Mouse (Mus musculus) myocyte (in vitro differentiated cells): ENCODE measurements around the gene Stambpl1. TPM values are rescaled to one million over a fixed set of nuclear protein-coding genes. Genes with fewer than 3 reads are reported as not detected.

ENCODE experiments used
- H3K27me3 ChIP-seq: one replicate; pipeline ENCODE4 v1.6.1; 2011; ENCODE audit not compliant: control insufficient read depth, insufficient read depth, insufficient read length
- H3K36me3 ChIP-seq: one replicate; pipeline ENCODE4 v1.6.1; 2011; ENCODE audit not compliant: control insufficient read depth, insufficient read depth
- H3K4me2 ChIP-seq: one replicate; pipeline ENCODE4 v1.6.1; 2011; ENCODE audit warnings: low read depth, control low read depth
- H3K4me3 ChIP-seq: one replicate; pipeline ENCODE4 v1.5.1; 2011; ENCODE audit warnings: mild to moderate bottlenecking, control low read depth, moderate library complexity
- H3K79me2 ChIP-seq: one replicate; pipeline ENCODE4 v1.6.1; 2011; ENCODE audit not compliant: control insufficient read depth, insufficient read depth
- H3ac ChIP-seq: one replicate; pipeline ENCODE4 v1.6.1; 2011; ENCODE audit not compliant: control insufficient read depth, insufficient read length
- CEBPB ChIP-seq: IDR thresholded peaks from 2 replicates; pipeline ENCODE4 v1.6.1; 2011; ENCODE audit warnings: mild to moderate bottlenecking, moderate library complexity; ENCODE audit not compliant: poor library complexity, insufficient read depth, severe bottlenecking
- E2F4 ChIP-seq: IDR thresholded peaks from one replicate; pipeline ENCODE4 v1.6.1; 2011; ENCODE audit warnings: mild to moderate bottlenecking, control low read depth, moderate library complexity; ENCODE audit not compliant: insufficient read depth
- MAX ChIP-seq: IDR thresholded peaks from one replicate; pipeline ENCODE4 v1.6.1; 2011; ENCODE audit warnings: low read depth, mild to moderate bottlenecking, control low read depth
- MYOD1 ChIP-seq, 3 experiments: IDR thresholded peaks; one replicate each; pipeline ENCODE4 v1.6.1; 2011; ENCODE audit warnings: control low read depth in 2 of 3, low read depth in 2 of 3, mild to moderate bottlenecking in 2 of 3, moderate library complexity in 1 of 3; ENCODE audit not compliant: insufficient read length in 2 of 3, control insufficient read depth in 1 of 3
- MYOG ChIP-seq, 3 experiments: IDR thresholded peaks; one replicate each; pipeline ENCODE4 v1.6.1; 2011; ENCODE audit warnings: control low read depth in 2 of 3, low read depth in 2 of 3, mild to moderate bottlenecking in 2 of 3; ENCODE audit not compliant: insufficient read length in 2 of 3, control insufficient read depth in 1 of 3, insufficient read depth in 1 of 3
- POLR2A ChIP-seq: IDR thresholded peaks from one replicate; pipeline ENCODE4 v1.6.1; 2011; ENCODE audit warnings: low read depth, mild to moderate bottlenecking, control low read depth, moderate library complexity; ENCODE audit not compliant: insufficient read length
- POLR2AphosphoS2 ChIP-seq: IDR thresholded peaks from one replicate; pipeline ENCODE4 v1.6.1; 2011; ENCODE audit warnings: low read depth, control low read depth; ENCODE audit not compliant: insufficient read length
- REST ChIP-seq: IDR thresholded peaks from one replicate; pipeline ENCODE4 v1.6.1; 2011; ENCODE audit warnings: mild to moderate bottlenecking, control low read depth, moderate library complexity; ENCODE audit not compliant: insufficient read depth, insufficient read length
- SRF ChIP-seq: IDR thresholded peaks from one replicate; pipeline ENCODE4 v1.6.1; 2011; ENCODE audit warnings: low read depth; ENCODE audit not compliant: control insufficient read depth, insufficient read length
- TCF12 ChIP-seq: IDR thresholded peaks from one replicate; pipeline ENCODE4 v1.6.1; 2011; ENCODE audit warnings: mild to moderate bottlenecking, control low read depth; ENCODE audit not compliant: poor library complexity, insufficient read depth, severe bottlenecking
- TCF3 ChIP-seq: IDR thresholded peaks from one replicate; pipeline ENCODE4 v1.6.1; 2011; ENCODE audit warnings: low read depth, control low read depth; ENCODE audit not compliant: insufficient read length
- USF1 ChIP-seq: IDR thresholded peaks from one replicate; pipeline ENCODE4 v1.6.1; 2011; ENCODE audit warnings: low read depth, mild to moderate bottlenecking, control low read depth, moderate library complexity
- polyA plus RNA-seq: library from polyadenylated mRNA; unstranded; fragments of >200 nt; fragmentation: generic; extraction: Trizol; gene quantifications from one replicate; pipeline ENCODE4 v1.2.1, GENCODE M21; 2012; ENCODE audit warnings: missing spikeins

Stambpl1 gene
- polyA plus RNA-seq, 1 experiment, result 26.9 TPM

GRCm38 (mm10) chr19:34209930-34210581 lies 18.0 kb downstream of the Stambpl1 start:
- Histone ChIP-seq H3K36me3 (no peaks in the 10 kb centered on the region), H3K27me3 (no peaks in the 10 kb centered on the region)

GRCm38 (mm10) chr19:34210841-34211240 lies 18.8 kb downstream of the Stambpl1 start:
- H3K79me2 ChIP-seq, result peaks cover 76% of the 10 kb centered on the region
- H3K27me3 ChIP-seq, result no peaks in the 10 kb centered on the region
- no peaks in the 10 kb centered on the region for H3K36me3 ChIP-seq
- no peak overlapping the region for H3ac ChIP-seq
- no peak overlapping the region for H3K4me2 ChIP-seq
- no peak for TF ChIP-seq E2F4
- TF ChIP-seq CEBPB, result no peak
- no peak for TF ChIP-seq TCF3
- TF ChIP-seq MYOG (IDR thresholded peaks at IDR 0.05; ENCODE audit: control insufficient read depth in 1 of 3, insufficient read depth in 1 of 3, insufficient read length in 2 of 3, low read depth in 2 of 3), result no peak
- no peak for TF ChIP-seq TCF12
- TF ChIP-seq MAX, result no peak
- TF ChIP-seq SRF, result no peak
- TF ChIP-seq MYOD1 (IDR thresholded peaks at IDR 0.05; ENCODE audit: control insufficient read depth in 1 of 3, insufficient read length in 2 of 3, low read depth in 2 of 3), result no peak
- no peak for TF ChIP-seq USF1
- no peak for TF ChIP-seq POLR2AphosphoS2
- no peak for TF ChIP-seq REST
- no peak for TF ChIP-seq POLR2A
- no peak overlapping the region for H3K4me3 ChIP-seq

More at GRCm38 (mm10) chr19:34209930-34210581, 18.0 kb downstream of the Stambpl1 start:
- peaks cover 78% of the 10 kb centered on the region for H3K79me2 ChIP-seq
- H3ac ChIP-seq, result no peak overlapping the region
- TF ChIP-seq TCF12 (no peak), USF1 (no peak), CEBPB (no peak), TCF3 (no peak), SRF (no peak), REST (no peak), E2F4 (no peak), MYOD1 (IDR thresholded peaks at IDR 0.05; ENCODE audit: control insufficient read depth in 1 of 3, insufficient read length in 2 of 3, low read depth in 2 of 3) (no peak), MYOG (IDR thresholded peaks at IDR 0.05; ENCODE audit: control insufficient read depth in 1 of 3, insufficient read depth in 1 of 3, insufficient read length in 2 of 3, low read depth in 2 of 3) (no peak), POLR2AphosphoS2 (no peak), POLR2A (no peak), MAX (no peak)
- peak overlapping the region; percentile 7 for H3K4me2 ChIP-seq
- no peak overlapping the region for H3K4me3 ChIP-seq

- H3K27me3 ChIP-seq, result no peaks in the 10 kb centered on the region
- H3ac ChIP-seq, result no peak overlapping the region
- no peak overlapping the region for H3K4me3 ChIP-seq
- peaks cover 4% of the 10 kb centered on the region for H3K36me3 ChIP-seq
- H3K4me2 ChIP-seq, result no peak overlapping the region
- H3K79me2 ChIP-seq, result peaks cover 70% of the 10 kb centered on the region
- no peak for TF ChIP-seq TCF3
- no peak for TF ChIP-seq E2F4
- TF ChIP-seq TCF12, result no peak
- no peak for TF ChIP-seq MAX
- no peak for TF ChIP-seq CEBPB
- TF ChIP-seq REST, result no peak
- TF ChIP-seq POLR2AphosphoS2, result no peak
Measured at GRCm38 (mm10) chr19:34212489-34213250, 20.6 kb downstream of the Stambpl1 start.

GRCm38 (mm10) chr19:34213251-34213645 lies 21.2 kb downstream of the Stambpl1 start:
- H3K27me3 ChIP-seq, result no peaks in the 10 kb centered on the region
- TF ChIP-seq SRF, result no peak
- no peak for TF ChIP-seq POLR2A
- no peak for TF ChIP-seq MAX
- TF ChIP-seq USF1, result no peak
- no peak for TF ChIP-seq TCF3
- TF ChIP-seq MYOD1 (IDR thresholded peaks at IDR 0.05; ENCODE audit: control insufficient read depth in 1 of 3, insufficient read length in 2 of 3, low read depth in 2 of 3), result no peak
- no peak overlapping the region for H3K4me3 ChIP-seq
- peaks cover 68% of the 10 kb centered on the region for H3K79me2 ChIP-seq
- H3K4me2 ChIP-seq, result no peak overlapping the region
- H3ac ChIP-seq, result no peak overlapping the region
- H3K36me3 ChIP-seq, result peaks cover 8% of the 10 kb centered on the region

- peak in 1 of 3 experiments; percentile 24 for TF ChIP-seq MYOD1 (IDR thresholded peaks at IDR 0.05; ENCODE audit: control insufficient read depth in 1 of 3, insufficient read length in 2 of 3, low read depth in 2 of 3)
- no peak for TF ChIP-seq MAX
- peaks cover 61% of the 10 kb centered on the region for H3K79me2 ChIP-seq
- H3K4me2 ChIP-seq, result no peak overlapping the region
- H3K4me3 ChIP-seq, result no peak overlapping the region
- H3ac ChIP-seq, result no peak overlapping the region
- H3K27me3 ChIP-seq, result no peaks in the 10 kb centered on the region
- H3K36me3 ChIP-seq, result peaks cover 8% of the 10 kb centered on the region
Measured at GRCm38 (mm10) chr19:34214136-34214535, 22.1 kb downstream of the Stambpl1 start.
